Mouse (Mus musculus) Patski (cell line): ENCODE data around the gene Vegfd. TPM values are rescaled to one million over a fixed set of nuclear protein-coding genes. Genes with fewer than 3 reads are reported as not detected.

Source experiments
- ATAC-seq: fragments of 100-300 bp; one replicate; pipeline ENCODE4 v1.8.0; 2021
- CTCF ChIA-PET: fragments of 350-600 bp; sonication (Branson Sonifier 250); formaldehyde crosslinking; loops from one replicate; lab custom pipeline; 2022; ENCODE audit warnings: inconsistent platforms; lab: Charles Lee
- POLR2A ChIA-PET: fragments of 350-600 bp; sonication (Branson Sonifier 250); formaldehyde crosslinking; loops from one replicate; lab custom pipeline; 2022; ENCODE audit warnings: antibody characterized with exemption, inconsistent platforms; lab: Charles Lee
- DNase-seq: peaks from one replicate; pipeline ENCODE4 v3.0.0-alpha.2; 2011; ENCODE audit warnings: low read depth, low spot score
- H3K27me3 ChIP-seq: fragments of 371-371 bp; one replicate; pipeline ENCODE4 v1.5.1; 2021
- CTCF ChIP-seq: fragments of 100-300 bp; IDR thresholded peaks from one replicate; pipeline ENCODE4 v1.5.1; 2021
- in situ Hi-C: fragments of 300-500 bp; cut with MboI; formaldehyde crosslinking; loops from 3 replicates; pipeline ENCODE4 v1.11.1; 2018; ENCODE audit warnings: low pct_unique_long_range_greater_than_20kb, mixed read lengths
- polyA plus RNA-seq: library from polyadenylated mRNA; unstranded; gene quantifications from one replicate; pipeline ENCODE4 v1.2.3, GENCODE M21; 2021

Vegfd gene
- polyA plus RNA-seq, 1 experiment from 2014 or later, result 0.12 TPM

DNA sequence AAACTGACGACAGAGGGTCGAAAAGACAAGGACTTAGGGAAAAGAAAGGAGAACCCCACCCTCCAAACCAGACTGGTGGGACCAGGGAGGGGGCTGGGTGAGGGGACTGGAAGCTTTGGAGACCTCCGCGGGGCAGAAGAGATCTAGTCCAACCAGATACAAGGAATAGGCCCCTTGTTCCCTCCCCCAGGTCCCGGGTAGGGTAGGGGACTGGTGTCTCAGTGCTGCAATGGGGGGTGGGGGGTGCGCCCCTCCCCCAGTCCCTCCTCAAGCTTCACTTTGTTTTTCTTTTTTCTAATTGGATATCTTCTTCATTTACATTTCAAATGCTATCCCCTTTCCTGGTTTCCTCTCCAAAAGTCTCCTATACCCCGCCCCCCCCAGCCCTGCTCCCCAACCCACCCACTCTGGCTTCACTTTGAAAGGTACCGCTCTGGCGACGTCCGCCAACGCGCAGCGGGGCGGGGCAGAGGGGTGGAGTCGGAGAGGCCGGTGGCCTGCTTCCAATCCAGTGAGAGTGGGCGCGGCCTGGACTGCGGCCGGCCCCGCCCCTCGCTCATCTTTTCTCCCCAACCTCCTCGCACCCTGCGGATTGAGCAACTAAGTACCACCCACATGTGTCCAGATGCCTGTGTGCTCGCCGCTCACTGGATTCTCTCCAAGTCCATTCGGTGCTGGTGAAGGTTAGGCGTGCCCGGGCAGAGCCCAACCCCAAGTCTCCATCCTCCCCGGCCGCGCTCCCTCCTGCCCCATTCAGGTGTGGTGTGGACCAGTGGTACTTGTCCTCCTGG is 8.6 kb downstream of the Vegfd start:
- in situ Hi-C loops, result no loop called here
- peaks cover 25% of the 10 kb centered on the region for H3K27me3 ChIP-seq
- CTCF ChIA-PET, result no interaction called here
- DNase-seq (no peak), ATAC-seq (peak; percentile 96)
- POLR2A ChIA-PET, result interaction anchor here (0.7 kb wide), 1 partner anchor 38 kb away, joined by 4 read pairs; no protein-coding TSS in a partner anchor
- no peak for TF ChIP-seq CTCF

GRCm38 (mm10) chrX:164394091-164394490 is 20.9 kb downstream of the Vegfd start:
- in situ Hi-C loops, result no loop called here
- ATAC-seq (no peak), DNase-seq (no peak)
- H3K27me3 ChIP-seq, result peaks cover 22% of the 10 kb centered on the region
- ChIA-PET CTCF (no interaction called here), POLR2A (no interaction called here)
- no peak for TF ChIP-seq CTCF

DNA sequence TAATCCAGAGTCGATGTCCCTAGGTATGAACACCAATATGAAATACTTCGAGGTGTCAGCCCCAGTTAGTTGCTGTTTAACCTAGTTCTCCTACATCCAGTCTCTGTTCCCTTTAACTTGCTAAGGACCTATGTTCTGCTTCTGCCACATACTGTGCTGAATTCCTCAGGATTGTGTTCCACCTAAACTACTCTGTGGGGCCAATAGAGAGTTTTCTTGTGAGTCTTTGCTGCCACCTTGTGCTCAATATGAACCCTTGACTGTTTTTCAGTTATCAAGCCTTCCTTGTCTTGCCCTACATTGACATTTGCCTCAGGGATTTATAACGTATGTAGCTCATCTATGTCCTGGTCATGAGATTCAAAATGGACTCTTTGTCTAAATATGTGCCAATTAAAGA is 25.3 kb downstream of the Vegfd start:
- peaks cover 23% of the 10 kb centered on the region for H3K27me3 ChIP-seq
- in situ Hi-C loops, result loop anchor here (5.0 kb wide), 1 partner anchor 211 kb away; no protein-coding TSS in a partner anchor
- TF ChIP-seq CTCF, result peak; percentile 29
- ChIA-PET CTCF (interaction anchor here (2.0 kb wide), 1 partner anchor 215 kb away, joined by 8 read pairs; no protein-coding TSS in a partner anchor), POLR2A (no interaction called here)
- DNase-seq (no peak), ATAC-seq (no peak)

DNA sequence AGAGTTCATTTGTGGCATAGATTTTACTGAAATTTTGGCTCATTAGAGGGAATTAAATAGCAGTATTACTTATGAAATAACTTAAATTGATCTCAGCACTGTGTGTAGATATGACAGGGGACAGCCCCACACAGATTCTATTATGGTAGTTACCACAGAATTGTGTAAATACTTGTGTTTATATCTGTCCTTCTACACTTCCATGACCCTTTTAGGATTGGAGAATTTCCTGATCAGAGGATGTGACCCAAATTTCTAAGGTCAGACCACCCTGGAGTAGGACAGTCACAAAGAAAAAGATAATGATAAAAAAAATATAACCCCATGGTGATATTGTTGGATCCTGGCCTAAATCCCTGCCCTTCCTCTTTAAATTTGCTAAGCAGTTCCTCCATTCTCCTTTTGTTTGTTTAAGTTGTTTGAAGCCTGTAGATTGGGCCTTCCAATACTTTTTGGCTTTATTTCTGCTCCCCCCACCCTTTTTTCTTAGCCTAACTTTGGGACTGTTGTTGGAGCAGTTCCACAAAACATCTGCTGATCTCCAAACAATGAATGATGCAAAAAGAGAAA is 32.0 kb downstream of the Vegfd start:
- in situ Hi-C loops, result no loop called here
- POLR2A ChIA-PET, result no interaction called here

DNA sequence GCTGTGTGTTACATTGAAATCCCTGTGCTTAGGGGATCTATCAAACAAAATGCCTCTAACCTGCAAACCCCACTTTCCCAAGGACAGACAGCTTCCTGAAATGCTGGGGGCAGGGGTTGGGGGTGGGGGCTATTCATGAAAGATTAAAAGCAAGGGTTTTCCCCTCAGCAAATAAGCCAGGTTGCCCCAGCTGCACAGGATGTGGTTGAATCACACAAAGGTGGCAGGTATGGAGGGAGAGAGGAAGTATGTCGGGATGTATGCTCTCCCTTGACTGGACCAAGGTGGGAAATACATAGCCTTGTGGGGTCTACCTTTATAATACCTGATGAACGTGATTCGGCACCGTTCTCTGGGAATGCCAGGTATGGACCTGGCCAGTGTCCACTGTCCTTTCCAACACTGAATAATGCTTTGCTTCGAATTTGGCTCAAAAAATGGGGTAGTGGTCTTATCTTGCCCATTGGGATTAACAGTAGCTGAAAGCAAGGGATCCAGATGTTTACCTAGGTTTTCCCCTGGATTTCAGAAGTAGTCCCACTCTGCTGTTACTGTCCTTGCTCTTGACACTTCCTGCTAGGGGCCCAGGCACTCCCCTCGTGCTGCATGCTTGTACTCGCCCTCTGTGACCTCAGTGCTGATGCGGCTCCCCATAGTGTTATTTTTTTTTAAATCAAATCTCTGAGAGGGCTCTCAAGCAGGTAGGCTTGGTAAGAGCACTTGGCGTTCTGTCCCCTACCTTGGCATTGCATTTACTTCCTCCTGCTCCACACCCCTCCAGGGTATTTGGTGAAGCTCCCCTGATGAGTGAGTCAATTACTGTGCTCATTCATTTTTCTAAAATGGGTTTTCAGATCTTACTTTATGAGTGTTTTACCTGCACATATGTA is 33.2 kb downstream of the Vegfd start:
- ChIA-PET CTCF (interaction anchor here (0.9 kb wide), 1 partner anchor 11 kb away, joined by 3 read pairs; no protein-coding TSS in a partner anchor), POLR2A (no interaction called here)
- TF ChIP-seq CTCF, result no peak
- peaks cover 17% of the 10 kb centered on the region for H3K27me3 ChIP-seq
- in situ Hi-C loops, result no loop called here
- no peak for DNase-seq
- ATAC-seq, result no peak

More for the DNA sequence above, 32.0 kb downstream of the Vegfd start:
- CTCF ChIA-PET, result interaction anchor here (0.9 kb wide), 1 partner anchor 12 kb away, joined by 3 read pairs; no protein-coding TSS in a partner anchor
- TF ChIP-seq CTCF, result no peak
- DNase-seq (no peak), ATAC-seq (no peak)
- H3K27me3 ChIP-seq, result peaks cover 12% of the 10 kb centered on the region

- POLR2A ChIA-PET, result no interaction called here
- DNase-seq (no peak), ATAC-seq (no peak)
- in situ Hi-C loops, result no loop called here
- CTCF ChIA-PET, result no interaction called here
- TF ChIP-seq CTCF, result no peak
- H3K27me3 ChIP-seq, result peaks cover 14% of the 10 kb centered on the region
These were observed 35.2 kb downstream of the Vegfd start for GRCm38 (mm10) chrX:164408301-164408927.

GRCm38 (mm10) chrX:164410562-164410961 is 37.4 kb downstream of the Vegfd start:
- ATAC-seq (no peak), DNase-seq (no peak)
- peaks cover 8% of the 10 kb centered on the region for H3K27me3 ChIP-seq
- ChIA-PET CTCF (no interaction called here), POLR2A (no interaction called here)
- no peak for TF ChIP-seq CTCF
- in situ Hi-C loops, result no loop called here

GRCm38 (mm10) chrX:164416803-164417202 is 43.6 kb downstream of the Vegfd start:
- POLR2A ChIA-PET, result no interaction called here

DNA sequence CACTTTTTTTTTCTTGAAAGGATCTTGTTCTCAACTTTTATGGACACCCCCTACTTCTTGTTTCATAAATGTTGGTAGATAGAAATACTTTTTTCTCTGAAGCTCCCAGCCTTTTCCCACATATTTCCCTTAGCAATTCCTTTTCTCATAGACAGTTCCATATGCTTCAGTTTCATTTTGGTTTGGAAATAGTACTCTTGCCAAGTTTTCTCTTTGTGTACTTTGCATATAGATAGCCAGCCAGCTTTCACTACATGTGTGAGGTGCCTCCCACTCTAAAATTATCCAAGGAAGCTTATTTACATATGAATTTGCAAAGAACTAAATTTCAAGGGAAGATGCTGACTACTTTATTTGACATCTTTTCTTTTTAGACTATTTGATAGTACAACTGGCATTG is 44.8 kb downstream of the Vegfd start:
- ATAC-seq (no peak), DNase-seq (no peak)
- ChIA-PET POLR2A (no interaction called here), CTCF (interaction anchor here (0.9 kb wide), 1 partner anchor 11 kb away, joined by 3 read pairs; no protein-coding TSS in a partner anchor)
- in situ Hi-C loops, result no loop called here
- TF ChIP-seq CTCF, result no peak
- H3K27me3 ChIP-seq, result peaks cover 4% of the 10 kb centered on the region

More at GRCm38 (mm10) chrX:164416803-164417202, 43.6 kb downstream of the Vegfd start:
- peaks cover 4% of the 10 kb centered on the region for H3K27me3 ChIP-seq
- ATAC-seq (no peak), DNase-seq (no peak)
- TF ChIP-seq CTCF, result no peak
- in situ Hi-C loops, result no loop called here
- CTCF ChIA-PET, result interaction anchor here (0.9 to 1.1 kb wide), 2 partner anchors 11 to 12 kb away, joined by 3 read pairs; no protein-coding TSS in a partner anchor
